Mouse (Mus musculus): ENCODE data around the gene Cadm1. TPM values are rescaled to one million over a fixed set of nuclear protein-coding genes. Genes with fewer than 3 reads are reported as not detected.

Cadm1 gene
- polyA plus RNA-seq, 1 experiment from 2014 or later = 190 TPM

- Histone ChIP-seq H3K27ac (ENCODE audit: low read depth, low read length) (no peak overlapping the region), H3K27me3 (ENCODE audit: control insufficient read depth, insufficient read depth, low read length) (no peaks in the 10 kb centered on the region), H3K9me3 (ENCODE audit: control insufficient read depth, low read length) (no peaks in the 10 kb centered on the region), H3K36me3 (ENCODE audit: control insufficient read depth, insufficient read depth, low read length) (no peaks in the 10 kb centered on the region), H3K4me2 (ENCODE audit: low read depth) (no peak overlapping the region), H3K4me3 (ENCODE audit: low read depth, low read length) (no peak overlapping the region), H3K4me1 (ENCODE audit: control insufficient read depth, insufficient read depth, low read length) (no peaks in the 10 kb centered on the region), H3K9ac (ENCODE audit: low read length) (no peak overlapping the region)
- DNase-seq (ENCODE audit: low spot score) = no peak
- WGBS = 69% methylated on average over 13 of the region's 13 CpGs
- no peak for ATAC-seq (ENCODE audit: insufficient read depth, low FRiP score, low TSS enrichment)
Observed at GRCm38 (mm10) chr9:47803531-47804105, 273.6 kb downstream of the Cadm1 start.

- Histone ChIP-seq H3K9me3 (ENCODE audit: control insufficient read depth, low read length) (no peaks in the 10 kb centered on the region), H3K9ac (ENCODE audit: low read length) (no peak overlapping the region), H3K4me1 (ENCODE audit: control insufficient read depth, insufficient read depth, low read length) (no peaks in the 10 kb centered on the region), H3K36me3 (ENCODE audit: control insufficient read depth, insufficient read depth, low read length) (no peaks in the 10 kb centered on the region; the same call in 1 of the 2 replicates), H3K27me3 (ENCODE audit: control insufficient read depth, insufficient read depth, low read length) (no peaks in the 10 kb centered on the region), H3K4me2 (ENCODE audit: low read depth) (no peak overlapping the region), H3K4me3 (ENCODE audit: low read depth, low read length) (no peak overlapping the region), H3K27ac (ENCODE audit: low read depth, low read length) (no peak overlapping the region)
- 85% methylated on average over 7 of the region's 7 CpGs for WGBS
- DNase-seq (ENCODE audit: low spot score) (no peak), ATAC-seq (ENCODE audit: insufficient read depth, low FRiP score, low TSS enrichment) (no peak)
Observed at GRCm38 (mm10) chr9:47805658-47806057, 275.7 kb downstream of the Cadm1 start.

DNA sequence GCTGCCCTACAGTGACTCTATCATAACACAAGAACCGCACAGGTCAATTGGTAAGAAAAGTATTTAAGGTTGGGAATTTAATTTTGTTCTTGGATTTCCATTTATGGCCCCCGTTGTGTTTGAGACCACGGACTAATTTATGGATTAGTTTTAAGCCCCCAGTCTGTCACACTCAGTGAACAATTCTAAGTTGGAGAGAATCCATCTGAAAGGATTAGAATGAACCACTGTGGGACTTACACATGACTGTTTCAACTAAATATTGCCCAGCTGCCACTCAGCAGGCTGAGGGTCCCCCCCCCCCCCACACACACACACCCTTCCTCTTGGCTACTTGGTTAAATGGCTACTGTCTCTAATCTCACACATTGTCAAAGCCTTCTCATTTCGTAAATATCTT lies 295.7 kb downstream of the Cadm1 start:
- H3K4me2 ChIP-seq (ENCODE audit: low read depth) = no peak overlapping the region
- ATAC-seq (ENCODE audit: insufficient read depth, low FRiP score, low TSS enrichment) (no peak), DNase-seq (ENCODE audit: low spot score) (no peak)
- WGBS = 82% methylated on average over 4 of the region's 4 CpGs
- H3K36me3 ChIP-seq (ENCODE audit: control insufficient read depth, insufficient read depth, low read length) = peaks cover 4% of the 10 kb centered on the region; the same call in 1 of the 2 replicates
- no peak overlapping the region for H3K4me3 ChIP-seq (ENCODE audit: low read depth, low read length)
- H3K9me3 ChIP-seq (ENCODE audit: control insufficient read depth, low read length) = no peaks in the 10 kb centered on the region
- no peaks in the 10 kb centered on the region for H3K27me3 ChIP-seq (ENCODE audit: control insufficient read depth, insufficient read depth, low read length)
- H3K9ac ChIP-seq (ENCODE audit: low read length) = no peak overlapping the region
- no peak overlapping the region for H3K27ac ChIP-seq (ENCODE audit: low read depth, low read length)
- H3K4me1 ChIP-seq (ENCODE audit: control insufficient read depth, insufficient read depth, low read length) = peaks cover 8% of the 10 kb centered on the region; the same call in 1 of the 2 replicates

DNA sequence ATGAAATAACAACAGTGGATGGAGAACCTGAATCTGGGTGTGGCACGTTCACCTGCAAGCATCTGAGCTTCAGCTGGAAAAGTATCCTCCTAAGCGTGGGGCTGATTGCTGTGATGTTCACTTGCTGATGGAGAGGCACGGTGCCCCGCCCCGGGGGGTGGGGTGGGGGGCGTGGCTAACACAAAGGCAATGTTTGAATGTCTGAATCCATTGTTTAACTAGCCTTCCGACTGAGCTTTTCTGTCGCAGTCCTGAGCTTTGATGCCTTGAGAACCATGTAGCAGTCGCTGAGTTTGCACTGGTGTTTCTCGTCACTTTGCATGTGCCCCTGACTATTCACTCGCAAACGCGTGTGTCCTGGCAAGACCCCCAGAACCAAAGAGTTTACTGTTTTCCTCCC lies 298.8 kb downstream of the Cadm1 start:
- peak overlapping the region; percentile 42 for H3K9ac ChIP-seq (ENCODE audit: low read length)
- H3K36me3 ChIP-seq (ENCODE audit: control insufficient read depth, insufficient read depth, low read length) = peaks cover 4% of the 10 kb centered on the region; the same call in 1 of the 2 replicates
- DNase-seq (ENCODE audit: low spot score) (peak; percentile 66), ATAC-seq (ENCODE audit: insufficient read depth, low FRiP score, low TSS enrichment) (no peak)
- WGBS = 10% methylated on average over 13 of the region's 13 CpGs
- no peaks in the 10 kb centered on the region for H3K27me3 ChIP-seq (ENCODE audit: control insufficient read depth, insufficient read depth, low read length)
- H3K9me3 ChIP-seq (ENCODE audit: control insufficient read depth, low read length) = no peaks in the 10 kb centered on the region
- peak overlapping the region; percentile 33 for H3K4me2 ChIP-seq (ENCODE audit: low read depth)
- H3K4me3 ChIP-seq (ENCODE audit: low read depth, low read length) = 0 out of 2 replicates have a peak overlapping the region, but pooled peaks have one; percentile 10
- no peak overlapping the region for H3K27ac ChIP-seq (ENCODE audit: low read depth, low read length)
- H3K4me1 ChIP-seq (ENCODE audit: control insufficient read depth, insufficient read depth, low read length) = peaks cover 12% of the 10 kb centered on the region; the same call in 1 of the 2 replicates

DNA sequence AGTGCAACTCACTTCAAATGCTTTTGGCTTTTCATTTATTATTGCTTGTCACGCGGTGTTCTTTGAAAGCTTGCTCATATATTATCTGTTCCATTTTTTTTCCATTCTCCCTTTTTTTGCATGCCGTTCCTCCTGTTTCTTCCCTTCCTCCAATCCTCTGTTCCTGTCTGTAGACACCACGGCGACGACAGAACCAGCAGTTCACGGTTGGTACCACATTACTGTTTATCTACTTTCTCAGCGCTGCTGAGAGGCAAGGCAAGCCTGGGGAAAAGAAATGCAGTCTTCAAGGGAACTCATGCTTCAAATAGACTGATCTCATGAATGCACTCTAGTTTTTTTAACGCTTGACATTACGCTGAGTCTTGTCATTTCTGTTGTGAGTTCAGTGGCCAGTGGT lies 299.2 kb downstream of the Cadm1 start:
- Histone ChIP-seq H3K4me2 (ENCODE audit: low read depth) (peak overlapping the region; percentile 33), H3K4me1 (ENCODE audit: control insufficient read depth, insufficient read depth, low read length) (peaks cover 12% of the 10 kb centered on the region; the same call in 1 of the 2 replicates), H3K27ac (ENCODE audit: low read depth, low read length) (no peak overlapping the region), H3K9me3 (ENCODE audit: control insufficient read depth, low read length) (no peaks in the 10 kb centered on the region), H3K27me3 (ENCODE audit: control insufficient read depth, insufficient read depth, low read length) (no peaks in the 10 kb centered on the region), H3K9ac (ENCODE audit: low read length) (peak overlapping the region; percentile 42), H3K4me3 (ENCODE audit: low read depth, low read length) (no peak overlapping the region), H3K36me3 (ENCODE audit: control insufficient read depth, insufficient read depth, low read length) (peaks cover 4% of the 10 kb centered on the region; the same call in 1 of the 2 replicates)
- 43% methylated on average over 10 of the region's 10 CpGs for WGBS
- ATAC-seq (ENCODE audit: insufficient read depth, low FRiP score, low TSS enrichment) = no peak
- no peak for DNase-seq (ENCODE audit: low spot score)

GRCm38 (mm10) chr9:47829846-47830245 lies 299.9 kb downstream of the Cadm1 start:
- H3K4me2 ChIP-seq (ENCODE audit: low read depth) = no peak overlapping the region
- no peaks in the 10 kb centered on the region for H3K9me3 ChIP-seq (ENCODE audit: control insufficient read depth, low read length)
- peaks cover 12% of the 10 kb centered on the region; the same call in 1 of the 2 replicates for H3K4me1 ChIP-seq (ENCODE audit: control insufficient read depth, insufficient read depth, low read length)
- no peak overlapping the region for H3K9ac ChIP-seq (ENCODE audit: low read length)
- 67% methylated on average over 4 of the region's 4 CpGs for WGBS
- no peak overlapping the region for H3K4me3 ChIP-seq (ENCODE audit: low read depth, low read length)
- DNase-seq (ENCODE audit: low spot score) (no peak), ATAC-seq (ENCODE audit: insufficient read depth, low FRiP score, low TSS enrichment) (no peak)
- no peaks in the 10 kb centered on the region for H3K36me3 ChIP-seq (ENCODE audit: control insufficient read depth, insufficient read depth, low read length)
- H3K27me3 ChIP-seq (ENCODE audit: control insufficient read depth, insufficient read depth, low read length) = no peaks in the 10 kb centered on the region
- no peak overlapping the region for H3K27ac ChIP-seq (ENCODE audit: low read depth, low read length)

GRCm38 (mm10) chr9:47831412-47831811 lies 301.4 kb downstream of the Cadm1 start:
- no peak for DNase-seq (ENCODE audit: low spot score)
- H3K9ac ChIP-seq (ENCODE audit: low read length) = no peak overlapping the region
- no peaks in the 10 kb centered on the region for H3K27me3 ChIP-seq (ENCODE audit: control insufficient read depth, insufficient read depth, low read length)
- H3K27ac ChIP-seq (ENCODE audit: low read depth, low read length) = no peak overlapping the region
- 79% methylated on average over 4 of the region's 4 CpGs for WGBS
- H3K4me2 ChIP-seq (ENCODE audit: low read depth) = no peak overlapping the region
- no peaks in the 10 kb centered on the region for H3K9me3 ChIP-seq (ENCODE audit: control insufficient read depth, low read length)
- no peaks in the 10 kb centered on the region for H3K36me3 ChIP-seq (ENCODE audit: control insufficient read depth, insufficient read depth, low read length)
- peaks cover 12% of the 10 kb centered on the region; the same call in 1 of the 2 replicates for H3K4me1 ChIP-seq (ENCODE audit: control insufficient read depth, insufficient read depth, low read length)
- no peak overlapping the region for H3K4me3 ChIP-seq (ENCODE audit: low read depth, low read length)
- no peak for ATAC-seq (ENCODE audit: insufficient read depth, low FRiP score, low TSS enrichment)

DNA sequence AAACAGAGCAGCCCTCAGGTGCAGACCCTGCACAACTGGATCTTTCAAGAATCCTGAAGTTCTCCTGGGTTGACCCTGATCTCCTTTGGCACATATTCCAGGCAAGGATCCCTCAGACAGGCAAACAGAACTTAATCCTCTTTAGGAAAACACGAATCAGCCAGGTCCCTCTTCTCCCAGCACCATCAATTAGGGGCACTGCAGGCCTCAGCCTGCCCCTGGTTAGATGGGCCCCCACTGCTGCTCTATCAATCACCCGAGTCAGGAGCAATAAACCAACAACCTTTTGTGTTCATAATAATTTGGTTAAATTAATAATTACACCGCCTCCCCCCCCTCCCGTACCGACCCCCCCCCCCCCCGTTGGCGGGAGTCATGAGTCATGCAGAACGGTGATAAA lies 308.2 kb downstream of the Cadm1 start:
- no peaks in the 10 kb centered on the region for H3K27me3 ChIP-seq (ENCODE audit: control insufficient read depth, insufficient read depth, low read length)
- H3K4me1 ChIP-seq (ENCODE audit: control insufficient read depth, insufficient read depth, low read length) = peaks cover 13% of the 10 kb centered on the region
- H3K4me3 ChIP-seq (ENCODE audit: low read depth, low read length) = no peak overlapping the region
- H3K36me3 ChIP-seq (ENCODE audit: control insufficient read depth, insufficient read depth, low read length) = no peaks in the 10 kb centered on the region
- no peak for DNase-seq (ENCODE audit: low spot score)
- no peak overlapping the region for H3K4me2 ChIP-seq (ENCODE audit: low read depth)
- WGBS = 5% methylated on average over 7 of the region's 8 CpGs
- H3K9ac ChIP-seq (ENCODE audit: low read length) = no peak overlapping the region
- no peak overlapping the region for H3K27ac ChIP-seq (ENCODE audit: low read depth, low read length)
- ATAC-seq (ENCODE audit: insufficient read depth, low FRiP score, low TSS enrichment) = no peak
- no peaks in the 10 kb centered on the region for H3K9me3 ChIP-seq (ENCODE audit: control insufficient read depth, low read length)

Data from neural tube, embryonic 11.5 days (tissue).